Mouse (Mus musculus): ENCODE results near the gene Fbln1. TPM values are rescaled to one million over a fixed set of nuclear protein-coding genes. Genes with fewer than 3 reads are reported as not detected.
A peak's percentile ranks its signal among the peaks of the same experiment; 100 is the strongest.

Fbln1 gene
- 5.5 and 5.6 TPM in 2 replicates for polyA plus RNA-seq (2012; rRNA removed)

DNA sequence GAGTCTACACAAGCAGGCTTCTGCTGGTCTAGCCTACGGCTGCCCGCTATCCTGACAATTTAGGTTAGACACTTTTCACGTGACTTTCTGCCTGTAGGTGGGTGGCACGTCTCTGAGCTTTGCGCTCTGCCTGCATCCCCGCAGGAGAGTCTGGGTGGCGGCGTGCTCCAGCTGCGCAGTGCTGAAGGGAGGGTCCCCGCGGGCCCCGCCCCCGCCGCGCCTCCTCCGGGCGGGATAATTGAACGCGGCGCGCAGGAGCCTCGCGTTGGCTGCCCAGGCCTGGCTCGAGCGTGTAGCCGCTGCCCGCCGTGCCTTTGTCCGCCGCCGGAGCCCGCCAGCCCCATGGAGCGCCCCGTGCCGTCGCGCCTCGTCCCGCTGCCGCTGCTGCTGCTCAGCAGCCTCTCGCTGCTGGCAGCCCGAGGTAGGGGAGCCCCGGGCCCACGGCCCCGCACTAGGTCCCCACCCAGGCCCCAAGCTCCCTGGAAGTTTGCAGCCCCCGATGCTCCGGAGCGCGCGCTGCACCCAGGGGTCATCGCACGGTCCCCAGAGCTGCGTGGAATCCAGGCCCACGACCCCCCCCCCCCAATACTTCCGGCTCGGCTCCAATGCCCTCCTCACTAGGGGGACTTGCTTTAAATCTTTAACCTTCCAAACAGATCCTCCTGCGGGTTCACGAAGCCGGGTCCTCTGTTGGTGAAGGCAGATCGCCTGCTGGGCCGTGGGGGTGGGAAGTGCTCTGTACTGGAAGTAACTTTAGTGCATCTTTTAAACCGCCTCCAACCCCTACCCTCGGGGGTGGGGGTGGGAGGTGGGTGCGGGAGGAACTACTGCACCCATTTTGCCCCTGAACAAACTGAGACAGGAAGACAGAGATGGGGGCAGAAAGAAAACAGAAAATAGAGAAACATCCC is at the start of gene Fbln1:
Gene Fbln1 (plus strand): TSS at position 158 of the 911 bp plus-strand sequence.
- DNase-seq (ENCODE audit: low read depth in 1 of 2, low spot score in 2 of 2), result no peak
- no peak within 1 kb of the TSS for H3K27ac ChIP-seq (ENCODE audit: insufficient read depth, low read length)
- no peak for TF ChIP-seq POLR2A (IDR thresholded peaks at IDR 0.05; ENCODE audit: low read depth, low read length)
- TF ChIP-seq CTCF (IDR thresholded peaks at IDR 0.05; ENCODE audit: extremely low read depth, insufficient read depth, insufficient read length, insufficient replicate concordance), result no peak
- 3% methylated on average over 61 of the region's 64 CpGs for WGBS
- H3K27me3 ChIP-seq (ENCODE audit: control insufficient read depth, insufficient read depth, low read length), result no peaks in the 10 kb centered on the region
- H3K4me1 ChIP-seq (ENCODE audit: control insufficient read depth, insufficient read depth, insufficient read length), result no peaks in the 10 kb centered on the region; the same call in 1 of the 2 replicates
- H3K4me3 ChIP-seq (ENCODE audit: extremely low read depth, insufficient read depth, insufficient read length), result peak within 1 kb of the TSS; percentile 22; the same call in 1 of the 2 replicates
- H3K36me3 ChIP-seq (ENCODE audit: control insufficient read depth, insufficient read depth, low read length), result no peaks in the 10 kb centered on the region

GRCm38 (mm10) chr15:85156198-85156597 is 49.6 kb upstream of the Fbln1 start:
- TF ChIP-seq POLR2A (IDR thresholded peaks at IDR 0.05; ENCODE audit: low read depth, low read length), result no peak
- TF ChIP-seq CTCF (IDR thresholded peaks at IDR 0.05; ENCODE audit: extremely low read depth, insufficient read depth, insufficient read length, insufficient replicate concordance), result no peak

DNA sequence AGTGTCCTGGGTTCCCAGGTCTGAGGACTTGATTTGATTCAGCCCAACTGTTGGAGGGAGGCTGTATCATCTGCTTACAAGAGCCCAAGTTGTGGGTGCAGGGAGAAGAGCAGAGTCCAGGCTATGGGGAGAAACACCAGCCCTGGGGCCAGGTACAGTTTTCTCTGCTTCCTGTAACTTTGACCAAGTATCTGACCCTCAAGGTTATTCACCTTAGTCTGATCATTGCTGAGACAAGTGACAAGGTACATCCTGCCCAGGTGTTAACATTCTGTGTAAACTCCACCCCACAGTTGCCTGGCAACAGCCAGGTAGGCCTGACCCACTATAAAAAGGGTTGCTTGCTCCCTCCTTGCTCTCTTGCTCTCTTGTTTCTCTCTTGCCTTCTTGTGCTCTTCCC is 44.3 kb upstream of the Fbln1 start:
- Histone ChIP-seq H3K27ac (ENCODE audit: insufficient read depth, low read length) (no peak overlapping the region), H3K4me3 (ENCODE audit: extremely low read depth, insufficient read depth, insufficient read length) (no peak overlapping the region), H3K27me3 (ENCODE audit: control insufficient read depth, insufficient read depth, low read length) (no peaks in the 10 kb centered on the region), H3K4me1 (ENCODE audit: control insufficient read depth, insufficient read depth, insufficient read length) (no peaks in the 10 kb centered on the region), H3K36me3 (ENCODE audit: control insufficient read depth, insufficient read depth, low read length) (no peaks in the 10 kb centered on the region)
- TF ChIP-seq POLR2A (IDR thresholded peaks at IDR 0.05; ENCODE audit: low read depth, low read length) (no peak), CTCF (IDR thresholded peaks at IDR 0.05; ENCODE audit: extremely low read depth, insufficient read depth, insufficient read length, insufficient replicate concordance) (no peak)
- DNase-seq (ENCODE audit: low read depth in 1 of 2, low spot score in 2 of 2), result no peak

More at GRCm38 (mm10) chr15:85156198-85156597, 49.6 kb upstream of the Fbln1 start:
- Histone ChIP-seq H3K27ac (ENCODE audit: insufficient read depth, low read length) (no peak overlapping the region), H3K4me1 (ENCODE audit: control insufficient read depth, insufficient read depth, insufficient read length) (no peaks in the 10 kb centered on the region), H3K36me3 (ENCODE audit: control insufficient read depth, insufficient read depth, low read length) (no peaks in the 10 kb centered on the region), H3K27me3 (ENCODE audit: control insufficient read depth, insufficient read depth, low read length) (no peaks in the 10 kb centered on the region), H3K4me3 (ENCODE audit: extremely low read depth, insufficient read depth, insufficient read length) (no peak overlapping the region)
- no peak for DNase-seq (ENCODE audit: low read depth in 1 of 2, low spot score in 2 of 2)
- 75% methylated on average over 4 of the region's 4 CpGs for WGBS

GRCm38 (mm10) chr15:85162693-85163663 is 42.8 kb upstream of the Fbln1 start:
- Histone ChIP-seq H3K4me1 (ENCODE audit: control insufficient read depth, insufficient read depth, insufficient read length) (no peaks in the 10 kb centered on the region), H3K27me3 (ENCODE audit: control insufficient read depth, insufficient read depth, low read length) (no peaks in the 10 kb centered on the region), H3K36me3 (ENCODE audit: control insufficient read depth, insufficient read depth, low read length) (no peaks in the 10 kb centered on the region), H3K27ac (ENCODE audit: insufficient read depth, low read length) (no peak overlapping the region), H3K4me3 (ENCODE audit: extremely low read depth, insufficient read depth, insufficient read length) (no peak overlapping the region)
- 63% methylated on average over 21 of the region's 21 CpGs for WGBS
- no peak for DNase-seq (ENCODE audit: low read depth in 1 of 2, low spot score in 2 of 2)
- no peak for TF ChIP-seq CTCF (IDR thresholded peaks at IDR 0.05; ENCODE audit: extremely low read depth, insufficient read depth, insufficient read length, insufficient replicate concordance)
- TF ChIP-seq POLR2A (IDR thresholded peaks at IDR 0.05; ENCODE audit: low read depth, low read length), result no peak

DNA sequence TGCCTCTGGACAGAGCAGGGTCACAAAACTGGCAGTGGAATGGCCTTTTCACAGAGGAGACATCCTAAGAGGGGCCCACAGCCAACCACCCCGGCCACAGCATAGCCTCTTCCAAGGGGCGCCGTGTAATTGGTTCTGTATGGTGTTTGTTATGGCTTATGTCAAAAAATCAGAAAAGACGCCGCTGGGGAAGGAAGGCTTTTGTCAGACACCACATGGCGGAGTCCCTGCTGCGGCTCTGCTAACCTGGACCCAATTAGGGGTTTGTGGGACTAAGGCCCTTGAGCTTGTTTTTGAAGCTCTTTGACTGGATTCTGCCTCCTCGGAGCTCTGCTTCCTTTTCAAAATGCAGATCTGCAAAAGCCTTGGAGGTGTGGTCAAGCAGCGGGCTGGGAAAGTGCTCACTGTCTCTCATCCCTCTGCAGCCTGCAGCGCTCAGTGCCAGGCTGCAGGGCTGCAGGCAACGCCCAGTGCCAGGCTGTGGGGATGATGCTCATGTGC is 39.3 kb upstream of the Fbln1 start:
- no peaks in the 10 kb centered on the region for H3K27me3 ChIP-seq (ENCODE audit: control insufficient read depth, insufficient read depth, low read length)
- no peak for TF ChIP-seq POLR2A (IDR thresholded peaks at IDR 0.05; ENCODE audit: low read depth, low read length)
- no peak for TF ChIP-seq CTCF (IDR thresholded peaks at IDR 0.05; ENCODE audit: extremely low read depth, insufficient read depth, insufficient read length, insufficient replicate concordance)
- 34% methylated on average over 11 of the region's 11 CpGs for WGBS
- no peak for DNase-seq (ENCODE audit: low read depth in 1 of 2, low spot score in 2 of 2)
- H3K4me1 ChIP-seq (ENCODE audit: control insufficient read depth, insufficient read depth, insufficient read length), result no peaks in the 10 kb centered on the region
- no peaks in the 10 kb centered on the region for H3K36me3 ChIP-seq (ENCODE audit: control insufficient read depth, insufficient read depth, low read length)
- no peak overlapping the region for H3K27ac ChIP-seq (ENCODE audit: insufficient read depth, low read length)
- H3K4me3 ChIP-seq (ENCODE audit: extremely low read depth, insufficient read depth, insufficient read length), result no peak overlapping the region

GRCm38 (mm10) chr15:85167086-85167679 is 38.6 kb upstream of the Fbln1 start:
- Histone ChIP-seq H3K4me1 (ENCODE audit: control insufficient read depth, insufficient read depth, insufficient read length) (no peaks in the 10 kb centered on the region), H3K36me3 (ENCODE audit: control insufficient read depth, insufficient read depth, low read length) (no peaks in the 10 kb centered on the region), H3K27ac (ENCODE audit: insufficient read depth, low read length) (no peak overlapping the region), H3K4me3 (ENCODE audit: extremely low read depth, insufficient read depth, insufficient read length) (no peak overlapping the region), H3K27me3 (ENCODE audit: control insufficient read depth, insufficient read depth, low read length) (no peaks in the 10 kb centered on the region)
- DNase-seq (ENCODE audit: low read depth in 1 of 2, low spot score in 2 of 2), result no peak
- no peak for TF ChIP-seq POLR2A (IDR thresholded peaks at IDR 0.05; ENCODE audit: low read depth, low read length)
- no peak for TF ChIP-seq CTCF (IDR thresholded peaks at IDR 0.05; ENCODE audit: extremely low read depth, insufficient read depth, insufficient read length, insufficient replicate concordance)
- WGBS, result 80% methylated on average over 12 of the region's 12 CpGs

Measured in spleen, adult 2 months (tissue).